Mouse (Mus musculus): ENCODE measurements at regions not wholly inside any gene's neighbourhood (a gene's known extent, or its start where the extent isn't known, plus 50 kb on each side); places are given as distances from the start of the nearest gene placed in this dataset.

DNA sequence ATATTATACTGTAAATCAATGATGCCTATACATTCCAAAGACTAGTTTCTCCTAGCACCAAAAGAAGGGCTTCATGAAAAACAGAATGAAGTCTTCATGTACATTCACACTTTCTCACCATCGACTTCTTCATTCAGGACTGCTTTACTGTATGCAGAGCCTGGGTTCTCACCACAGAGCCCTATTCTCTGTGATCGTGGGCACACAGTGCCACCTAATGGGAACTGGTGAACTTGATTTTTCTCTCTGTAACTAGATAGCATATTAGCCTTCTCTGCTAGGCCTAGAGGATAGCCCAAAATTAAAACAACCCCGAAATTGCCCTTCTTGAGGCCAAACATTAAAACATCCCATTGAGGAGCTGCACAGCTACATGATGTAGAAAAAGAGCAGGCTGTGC, 2458.6 kb upstream of the Gm6569 start:
- DNase-seq = no peak

Data from lung, postnatal 14 days (tissue).